Mouse (Mus musculus) mouse trophoblast stem cell (cell line): ENCODE results near the gene Pls3.

ENCODE experiments used
- in situ Hi-C, 2 experiments: fragments of 300-500 bp; cut with MseI, MboI; formaldehyde crosslinking; loops; 2 replicates in 1 of 2; 3 replicates in 1 of 2; pipeline ENCODE4 v1.15.1; 2025

The Pls3 gene

DNA sequence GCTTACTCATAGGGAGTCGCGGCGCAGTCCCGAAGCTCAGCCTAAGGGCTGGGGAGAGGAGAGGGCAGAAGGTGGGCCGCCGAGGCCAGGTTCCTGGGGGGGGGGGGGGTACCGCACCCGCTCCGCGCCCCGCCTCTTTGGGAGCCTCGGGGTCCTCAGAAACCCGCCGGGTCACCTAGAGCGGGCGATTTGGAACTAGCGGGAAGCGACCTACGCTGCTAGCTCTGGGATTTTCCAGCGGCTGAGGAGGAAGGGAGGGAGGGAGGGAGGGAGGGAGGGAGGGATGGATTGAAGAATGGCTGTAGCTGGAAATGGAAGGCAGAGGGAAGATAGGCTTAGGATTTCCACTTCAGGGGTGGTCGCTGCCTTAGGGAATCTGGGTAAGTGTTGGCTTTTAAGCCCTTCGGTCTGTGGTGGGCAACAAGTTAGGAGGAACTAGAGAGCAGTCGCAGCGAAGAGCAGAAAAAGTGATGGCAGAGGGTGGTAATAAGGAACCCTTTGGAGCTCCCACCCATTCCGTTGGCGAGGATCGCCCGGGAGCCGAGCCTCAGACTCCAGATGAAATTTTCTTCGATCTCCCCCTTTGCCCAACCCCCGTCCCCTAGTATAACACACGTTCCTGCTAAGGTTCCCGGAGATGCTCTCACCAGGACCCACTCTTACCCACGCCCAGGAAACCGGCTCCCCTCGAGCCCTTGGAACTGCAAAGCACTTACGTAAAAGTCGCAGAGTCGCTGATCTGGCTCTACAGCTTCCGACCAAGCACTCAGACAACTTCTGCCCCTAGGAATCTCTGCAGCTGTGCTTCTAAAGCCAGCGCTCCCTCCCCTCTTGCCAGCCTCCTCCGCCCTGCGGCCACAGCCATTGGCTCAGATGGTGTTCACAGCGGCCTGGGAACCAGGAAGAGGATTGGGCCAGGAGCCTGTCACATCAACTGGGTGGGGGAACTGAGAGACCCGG, at the start of gene Pls3:
Pls3 (minus strand) TSS at position 851 of the 960 bp plus-strand sequence.
- in situ Hi-C loops: no loop called here

DNA sequence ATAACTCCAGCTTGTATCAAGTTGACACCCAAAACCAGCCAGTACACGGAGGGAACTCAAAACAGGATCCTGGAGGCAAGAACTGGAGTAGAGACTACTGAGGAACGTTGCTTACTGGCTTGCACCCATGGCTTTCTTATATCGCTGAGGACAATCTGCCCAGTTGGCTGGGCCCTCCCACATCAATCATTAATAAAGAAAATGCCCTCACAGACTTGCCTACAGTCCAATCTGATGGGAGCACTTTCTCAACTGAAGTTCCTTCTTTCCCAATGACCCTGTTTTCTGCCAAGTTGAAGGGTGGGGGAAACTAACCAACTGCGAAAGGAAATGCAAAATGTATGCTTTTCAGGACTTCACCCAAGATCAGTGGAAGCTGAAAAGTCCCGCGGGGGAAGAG, 20.7 kb upstream of the Pls3 start:
- in situ Hi-C loops: no loop called here

DNA sequence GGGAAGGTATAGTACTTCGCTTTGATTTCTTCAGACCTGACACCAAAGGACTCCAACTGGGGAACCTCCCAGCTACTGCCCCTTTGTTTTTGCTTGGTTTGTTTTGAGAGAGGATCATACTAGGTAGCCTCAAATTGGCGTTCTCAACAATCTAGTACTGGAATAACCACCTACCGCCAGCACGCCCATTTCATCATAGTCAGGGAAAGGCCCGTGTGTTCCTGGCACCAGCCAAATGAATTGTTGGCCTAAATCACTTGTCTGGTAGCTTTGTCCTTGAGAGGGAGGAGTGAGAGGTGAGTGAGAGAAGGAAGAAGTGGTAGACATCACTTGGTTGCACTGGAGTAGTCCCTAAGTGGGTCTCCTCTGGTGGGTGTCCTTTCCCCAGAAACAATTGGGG, 584 bp upstream of the Pls3 start:
- in situ Hi-C loops: no loop called here

DNA sequence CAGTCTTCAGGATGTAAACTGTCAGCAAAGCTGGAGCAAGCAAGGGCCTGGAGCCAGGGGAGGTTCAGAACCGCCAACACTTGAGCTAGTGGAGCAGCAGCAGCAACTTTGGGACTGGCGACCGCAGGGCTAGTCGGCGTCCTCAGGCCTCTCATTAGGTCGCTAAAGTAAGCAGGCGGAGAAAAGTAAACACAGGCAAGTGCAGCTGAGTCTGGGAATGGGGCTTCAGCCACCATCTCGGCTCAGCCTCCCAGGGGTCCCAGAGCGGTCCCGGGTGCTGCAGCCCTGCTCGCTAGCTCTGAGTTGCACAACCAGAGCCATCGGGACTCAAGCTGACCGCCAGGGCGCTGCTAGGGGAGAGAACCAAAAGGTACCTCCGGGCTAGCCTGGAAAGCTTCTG, 1.2 kb downstream of the Pls3 start:
- in situ Hi-C loops: no loop called here

DNA sequence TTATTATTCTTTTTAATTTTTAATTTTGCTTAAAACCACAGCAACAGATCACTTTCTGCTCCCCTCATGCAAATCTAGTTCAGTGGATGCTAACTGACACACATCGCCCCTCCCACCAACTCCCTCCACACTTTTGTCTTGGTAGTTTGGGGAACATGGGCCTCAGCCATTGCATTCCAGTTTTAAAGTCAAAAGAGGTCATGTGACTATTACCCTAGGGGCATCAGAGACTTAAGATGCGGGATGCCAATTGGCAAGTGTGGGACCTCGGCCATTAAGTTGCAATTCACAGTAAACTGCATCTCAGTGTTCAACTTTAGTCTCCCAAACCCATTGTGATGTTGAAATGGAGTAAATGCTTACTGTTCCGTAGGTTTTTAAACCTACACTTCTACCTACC, 1.7 kb downstream of the Pls3 start:
- in situ Hi-C loops: no loop called here

DNA sequence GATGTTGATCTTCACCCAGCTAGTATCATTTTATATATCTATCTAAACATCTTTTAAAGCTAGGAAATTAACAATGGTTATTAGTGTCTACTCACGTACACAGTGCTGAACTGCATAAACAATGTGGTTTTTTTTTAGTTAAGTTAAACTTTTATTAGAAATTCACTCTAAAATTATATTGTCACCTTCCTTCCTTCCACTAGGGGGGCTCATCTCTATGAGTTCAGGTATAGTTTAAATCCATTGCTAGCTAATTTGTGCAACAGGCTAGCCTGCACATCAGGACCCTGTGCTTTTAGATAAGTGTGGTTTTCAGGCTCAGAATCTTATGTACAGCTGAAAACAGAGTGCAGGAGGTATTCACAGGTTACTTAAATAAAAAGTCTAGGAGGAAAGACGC, 3.1 kb downstream of the Pls3 start:
- in situ Hi-C loops: no loop called here

DNA sequence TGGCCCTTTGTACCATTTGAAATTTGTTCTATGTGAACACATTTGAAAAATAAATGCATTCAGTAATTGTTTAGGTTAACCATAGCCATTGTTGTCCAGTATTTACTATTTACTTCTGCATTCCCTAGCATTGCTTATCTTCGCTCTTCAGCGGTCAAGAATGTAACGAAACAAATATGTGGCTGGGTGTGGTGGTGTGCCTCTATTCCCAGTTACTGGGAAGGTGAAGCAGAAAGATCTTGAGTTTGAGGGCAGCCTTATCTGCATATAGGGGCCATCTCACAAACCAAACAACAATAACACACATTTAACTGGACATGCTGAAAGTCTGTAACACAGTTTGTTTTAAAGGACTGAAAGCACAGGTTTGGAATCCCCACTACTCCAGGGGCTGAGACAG, 13.3 kb downstream of the Pls3 start:
- in situ Hi-C loops: no loop called here

DNA sequence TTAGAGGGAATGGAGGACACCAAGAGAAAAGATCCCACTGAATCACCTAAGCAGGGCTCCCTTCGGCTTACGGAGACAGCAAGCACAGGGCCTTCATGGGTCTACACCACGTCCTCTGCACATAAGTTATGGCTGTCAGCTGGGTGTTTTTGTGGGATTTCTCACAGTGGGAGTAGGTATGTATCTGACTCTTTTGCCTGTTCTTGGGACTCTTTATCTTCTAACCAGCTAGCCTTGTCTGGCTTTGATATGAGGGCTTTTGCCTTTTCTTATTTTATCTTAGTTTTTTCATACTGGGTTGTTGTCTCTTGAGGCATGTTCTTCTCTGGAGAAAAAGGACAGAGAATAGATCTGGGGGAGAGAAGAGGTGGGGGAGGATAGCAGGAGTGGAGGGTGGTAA, 20.7 kb downstream of the Pls3 start:
- in situ Hi-C loops: no loop called here

DNA sequence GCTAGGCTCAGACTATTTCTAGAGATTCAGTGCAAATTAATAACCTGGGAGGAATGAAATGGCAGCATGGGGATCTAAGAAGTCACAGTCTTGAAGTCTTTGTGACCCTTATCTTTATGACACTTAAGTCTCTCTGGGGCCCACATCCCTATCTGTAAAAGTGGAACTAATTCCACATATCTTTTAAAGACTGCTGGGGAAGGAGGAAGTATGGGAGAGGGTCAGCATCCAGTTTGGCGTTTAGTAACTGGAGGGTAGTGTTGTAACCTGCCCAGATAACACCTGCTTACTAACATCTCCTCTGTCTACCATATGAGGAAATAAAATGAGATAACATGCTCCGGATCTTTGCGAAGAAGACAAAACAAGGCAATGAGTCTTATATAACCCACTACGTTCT, 30.7 kb downstream of the Pls3 start:
- in situ Hi-C loops: no loop called here

DNA sequence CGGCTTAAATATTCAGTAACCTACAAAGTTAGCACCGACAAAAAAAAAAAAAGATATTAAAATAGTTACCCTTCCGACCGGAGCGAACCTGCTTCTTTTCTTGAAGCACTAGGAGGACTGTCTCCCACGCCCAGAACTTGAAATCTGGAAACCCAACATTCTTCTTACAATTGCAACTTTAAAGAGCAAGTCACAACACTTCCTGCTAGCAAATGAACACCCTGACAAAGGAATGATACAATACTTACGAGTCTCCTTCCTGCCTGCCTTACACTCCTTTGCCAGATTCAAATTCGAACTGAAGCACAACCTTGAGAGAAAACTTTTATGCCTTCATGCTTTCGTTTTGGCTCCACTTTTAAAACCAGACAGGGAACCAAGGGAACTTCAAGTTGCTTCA, 32.1 kb downstream of the Pls3 start:
- in situ Hi-C loops: no loop called here

DNA sequence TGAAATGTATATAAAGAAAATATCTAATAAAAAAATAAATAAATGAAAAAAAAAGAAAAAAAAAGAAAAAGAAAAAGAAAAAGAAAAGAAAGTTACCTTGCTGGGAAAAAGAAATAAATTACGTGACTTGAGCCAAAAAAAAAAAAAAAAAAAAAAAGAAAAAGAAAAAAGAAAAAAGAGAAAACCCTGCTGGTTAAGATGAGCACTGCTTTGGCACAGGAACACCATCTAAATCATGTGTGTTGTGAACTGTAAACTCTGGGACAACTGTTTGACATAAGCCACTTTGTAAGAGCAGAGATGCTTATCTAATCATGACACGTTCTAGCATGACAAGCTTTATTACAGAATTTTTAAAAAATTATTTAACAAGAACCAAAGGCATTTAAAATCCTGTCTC, 32.9 kb downstream of the Pls3 start:
- in situ Hi-C loops: no loop called here

DNA sequence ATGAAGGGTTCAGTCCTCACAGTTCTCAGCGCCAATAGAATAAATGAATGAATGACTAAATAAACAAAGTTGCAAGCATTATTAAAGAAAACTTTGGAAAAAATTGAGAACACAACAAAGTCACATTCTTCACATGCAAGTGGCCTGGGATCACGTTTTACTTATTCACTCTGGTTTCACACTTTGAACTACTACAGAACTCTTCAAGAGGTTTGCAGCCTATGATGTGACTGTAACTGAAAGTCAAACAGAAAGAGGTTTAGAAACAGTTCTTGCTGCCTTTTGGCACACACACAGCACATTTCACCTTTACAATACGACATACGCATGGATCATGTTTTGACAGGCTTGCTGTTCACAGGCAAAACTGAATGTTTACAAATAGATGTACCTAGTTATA, 34.7 kb downstream of the Pls3 start:
- in situ Hi-C loops: no loop called here

DNA sequence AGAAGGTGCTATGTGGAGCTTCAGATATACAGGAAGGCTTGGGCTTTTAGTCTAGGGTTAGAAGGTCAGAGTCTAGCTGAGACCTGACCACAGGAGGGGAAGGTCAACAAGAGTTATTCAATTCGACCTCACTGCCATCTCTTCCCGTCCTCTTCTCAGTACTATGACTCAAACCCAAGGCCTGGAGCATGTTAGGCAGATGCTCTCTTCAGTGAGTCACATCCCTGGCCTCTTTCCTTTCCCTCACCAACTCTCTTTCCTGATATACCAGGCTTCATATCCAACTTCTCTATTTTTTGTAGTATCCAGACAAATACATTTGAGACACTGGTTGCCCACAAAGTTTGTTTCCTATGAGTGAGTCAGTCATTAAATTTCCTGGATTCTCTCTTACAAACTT, 40.1 kb downstream of the Pls3 start:
- in situ Hi-C loops: no loop called here

DNA sequence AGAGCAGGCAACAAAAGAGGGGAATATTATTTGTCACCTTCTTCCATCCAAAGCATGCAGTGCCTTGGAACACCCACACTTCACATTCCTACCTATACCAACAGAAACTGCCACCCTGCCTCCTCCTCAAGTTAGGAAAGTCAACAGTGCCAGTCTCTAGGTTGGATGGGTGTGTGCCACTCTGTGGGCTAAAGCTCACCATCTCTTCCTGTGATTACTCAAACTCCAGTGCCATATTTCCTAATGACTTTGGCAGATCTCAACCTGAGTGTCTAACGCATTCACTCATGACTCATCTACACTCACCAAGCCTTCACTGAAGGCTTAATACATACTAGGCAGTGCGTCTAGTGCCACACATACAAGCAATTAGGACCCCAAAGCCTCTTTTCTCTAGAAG, 40.7 kb downstream of the Pls3 start:
- in situ Hi-C loops: no loop called here

DNA sequence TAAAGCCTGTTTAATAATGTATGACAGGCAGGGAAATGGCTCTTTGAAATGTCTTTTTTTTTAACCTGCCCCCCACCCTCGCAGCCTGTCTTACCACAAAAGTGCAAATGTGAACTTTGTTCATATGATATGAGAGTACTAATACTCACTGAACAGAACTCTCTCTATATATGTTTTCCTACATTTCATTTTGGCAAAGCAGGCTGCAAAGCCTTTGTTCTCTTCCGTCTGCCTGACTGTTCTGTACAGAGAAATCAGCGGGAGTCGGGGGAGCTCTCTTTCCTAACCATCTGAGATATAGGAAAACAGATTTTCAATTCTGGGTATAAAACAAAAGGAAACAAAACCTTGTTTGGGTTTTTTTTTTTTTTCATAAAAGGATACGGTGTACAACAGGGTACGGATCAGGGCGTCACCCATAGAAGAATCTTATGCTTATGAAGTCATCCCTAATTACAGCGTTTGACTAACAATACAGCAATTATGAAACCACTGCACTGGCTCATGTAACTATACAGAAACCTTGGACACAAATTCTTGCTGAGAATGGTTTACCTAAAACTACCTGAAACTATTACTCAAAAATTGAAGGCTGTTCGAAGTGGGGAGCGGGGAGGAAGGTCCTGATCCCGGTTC, 41.9 kb downstream of the Pls3 start:
- in situ Hi-C loops: no loop called here

DNA sequence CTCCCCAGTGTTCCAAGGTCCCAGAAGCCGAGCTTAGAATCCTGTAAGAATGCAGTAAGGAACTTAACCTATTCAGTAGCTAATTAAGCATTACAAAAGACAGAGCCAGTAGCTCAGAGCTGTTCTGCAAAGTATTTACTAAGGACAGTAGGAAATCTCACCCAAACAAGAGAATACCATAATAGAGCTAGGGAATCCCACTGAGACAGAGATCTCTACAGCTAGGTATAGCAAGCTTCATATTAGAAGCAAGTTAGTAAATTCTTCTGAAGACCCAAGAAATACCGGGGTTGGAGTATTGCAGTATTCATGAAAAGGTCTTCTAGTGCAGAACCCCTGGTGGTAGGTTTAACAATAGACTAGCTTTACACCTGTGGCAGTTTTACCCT, 45.1 kb downstream of the Pls3 start:
- in situ Hi-C loops: no loop called here

DNA sequence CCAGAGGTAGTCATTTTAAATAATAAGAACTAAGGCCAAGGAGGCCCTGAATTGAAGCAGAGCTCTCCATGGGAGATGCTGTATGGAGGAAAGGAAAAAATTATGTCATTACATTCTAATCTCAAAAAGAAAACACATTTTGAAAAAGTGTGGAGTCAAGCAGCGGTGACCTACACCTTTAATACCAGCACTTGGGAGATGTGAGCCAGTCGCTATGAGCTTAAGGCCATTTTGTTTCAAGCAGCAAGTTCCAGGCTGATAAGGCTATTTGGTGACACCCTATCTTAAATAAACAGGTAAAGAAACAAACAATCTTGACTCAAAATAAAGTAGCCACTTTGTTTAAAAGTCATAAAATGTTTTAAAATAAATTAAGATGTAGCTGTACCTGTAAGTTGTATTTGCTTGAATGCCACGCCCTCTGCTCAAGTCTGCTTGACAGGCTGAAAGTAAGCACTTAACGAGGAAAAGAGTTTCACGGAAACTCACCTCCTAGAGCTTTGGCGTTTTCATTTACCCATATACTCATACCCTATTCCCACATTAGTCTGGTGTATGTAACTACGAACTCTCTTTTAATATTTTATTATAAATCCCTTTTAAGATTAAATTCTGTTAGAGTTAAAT, 45.6 kb downstream of the Pls3 start:
- in situ Hi-C loops: no loop called here

DNA sequence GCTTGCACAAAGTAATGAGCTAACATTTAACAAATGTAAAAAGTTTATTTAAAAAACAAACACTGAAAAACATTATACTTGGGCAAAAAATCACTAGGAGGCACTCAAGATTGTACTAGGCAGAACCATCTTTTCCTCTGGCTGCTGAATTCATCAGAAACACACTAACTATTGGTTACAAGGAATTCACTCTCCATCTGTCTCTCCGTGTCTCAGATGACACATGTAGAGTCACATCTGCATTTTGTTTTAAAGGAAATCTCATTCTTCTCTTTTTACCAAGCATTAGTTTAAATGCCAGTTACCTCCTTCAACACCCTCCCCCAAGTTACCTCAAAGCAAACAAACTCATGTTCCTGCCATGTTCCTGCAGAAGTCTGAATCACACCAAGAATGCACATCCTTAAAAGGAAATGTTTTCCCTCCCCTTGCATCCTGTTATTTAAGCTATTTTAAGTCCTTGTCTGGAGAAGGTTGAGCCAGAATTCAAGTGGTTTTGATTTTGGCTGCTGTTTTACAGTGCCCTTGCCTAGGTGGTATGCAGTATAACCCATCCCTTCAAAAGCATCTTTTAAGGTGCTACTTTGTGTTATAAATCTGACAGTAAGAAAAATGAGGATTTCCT, 56.2 kb downstream of the Pls3 start:
- in situ Hi-C loops: loop anchor here in 1 of 2 experiments (25.0 kb wide), 1 partner anchor 369 kb away; no protein-coding TSS in a partner anchor

DNA sequence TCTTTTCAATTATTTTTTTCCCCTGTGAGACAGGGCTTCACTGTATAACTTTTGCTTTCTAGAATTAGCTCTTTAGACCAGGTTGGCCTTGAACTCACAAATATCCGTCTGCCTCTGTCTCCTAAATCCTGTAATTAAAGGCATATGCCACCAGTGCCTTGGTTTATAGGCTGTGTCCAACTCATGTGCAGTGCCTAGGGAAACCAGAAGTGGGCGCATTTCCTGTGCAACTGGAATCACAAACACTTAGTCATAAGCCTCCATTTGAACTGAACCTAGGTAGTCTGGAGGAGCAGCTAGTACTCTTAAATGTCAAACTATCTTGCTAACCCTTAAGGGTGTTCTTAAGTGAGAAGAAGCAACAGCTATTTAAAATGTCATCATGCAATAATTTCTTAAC, 60.0 kb downstream of the Pls3 start:
- in situ Hi-C loops: loop anchor here in 1 of 2 experiments (25.0 kb wide), 1 partner anchor 372 kb away; no protein-coding TSS in a partner anchor

DNA sequence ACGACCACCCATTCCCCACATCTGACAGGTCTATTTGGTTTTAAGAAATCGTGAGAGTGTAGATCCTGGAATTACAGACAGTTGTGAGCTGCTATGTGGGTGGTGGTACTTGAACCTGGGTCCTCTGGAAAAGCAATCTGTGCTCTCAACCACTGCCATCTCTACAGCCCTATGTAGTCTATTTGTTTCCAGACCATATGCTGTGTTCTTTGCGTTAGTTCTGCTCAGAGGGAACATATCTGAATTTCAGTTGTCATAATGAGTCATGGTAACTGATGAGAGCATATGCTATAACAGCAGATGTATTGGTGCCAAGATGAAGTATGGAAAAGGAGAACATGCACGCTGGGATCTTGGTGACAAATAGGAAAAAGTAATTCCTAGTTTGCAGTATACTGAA, 60.9 kb downstream of the Pls3 start:
- in situ Hi-C loops: loop anchor here in 1 of 2 experiments (25.0 kb wide), 1 partner anchor 373 kb away; no protein-coding TSS in a partner anchor

DNA sequence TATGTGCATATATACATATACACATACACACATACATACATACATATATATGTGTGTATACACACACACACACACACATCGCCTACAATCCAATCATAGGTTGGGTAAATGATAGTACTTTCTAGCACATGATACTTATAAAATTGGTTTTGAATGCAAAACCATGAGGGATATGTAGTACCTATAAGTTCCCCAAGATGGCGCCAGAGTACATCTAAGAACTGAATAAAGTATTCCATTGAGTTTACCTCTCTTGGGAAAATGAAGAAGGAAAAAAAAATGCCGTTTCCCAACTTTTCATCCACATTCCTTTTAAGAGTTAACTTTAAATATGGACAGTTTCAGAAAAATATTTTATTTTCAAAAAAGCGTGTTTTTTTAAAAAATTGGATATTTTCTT, 78.4 kb downstream of the Pls3 start:
- in situ Hi-C loops: loop anchor here in 1 of 2 experiments (10.0 kb wide), 1 partner anchor 398 kb away; no protein-coding TSS in a partner anchor

DNA sequence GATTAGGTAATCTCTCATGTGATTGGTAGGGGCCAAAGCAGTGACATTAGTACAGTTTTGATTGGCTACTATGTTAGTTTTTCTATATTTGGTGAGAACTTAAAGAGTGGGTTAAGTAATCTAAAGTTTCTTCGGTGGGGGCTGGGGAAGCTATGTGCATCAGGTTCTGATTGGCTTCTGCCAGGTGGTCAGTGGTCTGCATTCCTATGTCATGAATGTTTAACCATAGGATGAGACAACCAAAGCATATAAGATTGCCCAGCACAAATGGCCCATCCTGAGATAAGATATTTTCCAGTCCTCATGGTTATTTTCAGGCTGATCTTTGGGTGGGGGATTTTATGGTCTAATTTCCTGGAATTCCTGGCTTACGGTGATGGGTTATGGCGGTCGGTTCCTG, 95.2 kb downstream of the Pls3 start:
- in situ Hi-C loops: no loop called here
